Mouse (Mus musculus) layer of hippocampus, adult 9-11 months (tissue): Measurements from ENCODE around the gene Sytl3.
"Not testable (repeated sequence)": the region's sequence is repeated elsewhere in the genome, so short reads cannot be mapped to it uniquely, and the experiment has no call there.

Experiments
- DNase-seq: peaks from one replicate; pipeline ENCODE4 v3.0.0; 2022

The Sytl3 gene

DNA sequence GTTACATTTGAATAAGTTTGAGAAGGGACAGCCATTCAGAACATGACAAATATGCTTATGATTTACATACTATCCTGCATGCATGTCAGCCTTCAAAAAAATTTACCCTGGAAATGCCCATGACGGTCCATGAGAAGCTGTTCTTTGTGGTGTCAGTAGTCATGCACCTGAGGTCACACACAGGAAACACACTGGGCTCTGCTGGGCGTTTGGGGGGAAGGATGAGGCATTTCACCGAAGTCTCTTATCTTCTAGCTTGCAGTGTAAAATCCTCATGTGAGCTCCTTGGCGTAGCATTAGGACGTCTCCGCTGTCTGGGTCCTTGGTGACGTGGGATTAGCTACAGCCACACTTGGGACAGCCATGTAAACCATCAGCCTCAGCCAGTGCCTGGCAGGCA lies at the start of gene Sytl3:
Sytl3 (plus strand) TSS at position 293 of the 400 bp plus-strand sequence.
- DNase-seq, result not testable (repeated sequence)

DNA sequence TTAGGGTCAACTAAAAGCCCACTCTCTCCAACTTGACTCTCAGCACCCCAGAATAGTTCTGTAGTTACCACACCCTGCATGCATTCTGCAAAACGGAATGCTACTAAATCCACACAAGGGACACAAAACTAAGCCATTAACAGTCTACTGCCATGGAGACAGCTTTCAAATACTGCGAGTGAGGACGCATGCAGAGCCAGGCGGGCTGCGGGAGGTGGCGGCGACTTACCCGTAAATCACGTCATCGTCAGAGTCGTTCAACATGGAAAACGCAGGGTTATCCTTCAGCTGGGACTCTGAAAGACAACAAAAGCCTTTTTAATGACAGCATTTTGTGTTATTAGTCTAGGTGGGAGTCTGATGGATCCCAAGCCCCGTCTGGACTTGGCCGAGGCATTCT lies 45.4 kb upstream of the Sytl3 start:
- DNase-seq, result not testable (repeated sequence)

DNA sequence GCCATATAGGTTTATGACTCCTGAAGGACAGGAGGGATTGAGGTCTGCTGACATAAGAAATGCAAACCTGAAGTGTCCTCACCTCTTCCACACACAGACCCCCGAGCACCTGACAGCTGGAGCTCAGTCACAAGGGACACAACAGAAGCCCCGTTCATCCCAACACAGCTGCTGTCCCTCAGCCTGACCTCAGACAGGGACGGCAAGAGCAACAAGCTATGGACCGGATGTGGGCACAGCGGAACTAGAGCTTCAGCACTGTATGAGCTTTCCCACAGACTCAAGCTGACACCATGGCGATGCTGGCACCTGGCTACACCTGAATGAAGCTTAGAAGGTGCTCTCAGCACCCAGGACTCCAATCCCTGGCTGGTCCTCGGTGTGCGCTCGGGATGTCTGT lies 44.6 kb upstream of the Sytl3 start:
- not testable (repeated sequence) for DNase-seq

DNA sequence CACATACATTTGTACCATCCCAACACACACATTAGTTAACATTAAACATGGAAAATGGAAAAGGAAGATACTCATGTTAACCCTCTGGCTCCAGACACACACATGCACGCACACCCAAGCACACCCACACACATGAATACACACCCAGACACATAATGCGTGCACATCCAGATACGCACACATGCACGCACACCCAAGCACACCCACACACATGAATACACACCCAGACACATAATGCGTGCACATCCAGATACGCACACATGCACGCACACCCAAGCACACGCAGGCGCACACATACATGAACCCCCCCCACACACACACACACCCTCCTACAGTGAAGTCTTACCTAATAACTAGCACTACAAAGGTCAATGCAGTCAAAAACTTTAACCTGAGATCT lies 42.2 kb upstream of the Sytl3 start:
- not testable (repeated sequence) for DNase-seq

DNA sequence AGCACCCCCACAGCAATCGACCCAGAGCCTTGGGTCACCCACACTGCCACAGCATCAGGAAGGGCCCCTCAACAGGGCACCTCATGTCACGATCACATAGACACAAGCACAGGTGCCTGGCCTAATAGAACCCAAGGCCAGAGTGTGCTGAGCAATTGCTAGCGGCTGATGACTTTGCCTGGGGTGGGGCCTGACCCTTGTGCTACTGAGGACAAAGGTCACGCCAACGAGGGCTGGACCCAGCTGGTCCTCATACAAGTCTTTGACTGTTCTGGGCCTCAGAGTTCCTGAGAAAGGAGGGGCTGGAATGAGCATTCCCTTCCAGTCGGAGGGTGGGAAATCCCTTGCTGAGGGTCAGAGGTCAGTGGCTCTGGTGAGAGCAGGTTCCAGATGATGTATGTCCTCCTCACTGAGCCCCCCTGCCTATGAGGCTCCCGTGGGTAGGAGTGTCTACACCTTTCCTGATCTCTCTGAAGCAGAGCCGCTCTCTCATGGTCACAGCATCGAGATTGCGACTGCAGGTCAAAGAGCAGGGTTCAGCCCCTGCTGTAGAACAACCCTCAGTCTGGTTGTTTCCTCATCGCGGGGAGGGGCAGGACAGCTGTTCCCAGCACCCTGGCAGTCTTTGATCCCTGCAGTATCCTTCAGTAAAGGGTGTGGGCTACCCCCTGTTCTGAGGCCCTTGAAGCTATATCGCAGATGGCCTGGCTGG lies 41.0 kb upstream of the Sytl3 start:
- DNase-seq, result not testable (repeated sequence)

DNA sequence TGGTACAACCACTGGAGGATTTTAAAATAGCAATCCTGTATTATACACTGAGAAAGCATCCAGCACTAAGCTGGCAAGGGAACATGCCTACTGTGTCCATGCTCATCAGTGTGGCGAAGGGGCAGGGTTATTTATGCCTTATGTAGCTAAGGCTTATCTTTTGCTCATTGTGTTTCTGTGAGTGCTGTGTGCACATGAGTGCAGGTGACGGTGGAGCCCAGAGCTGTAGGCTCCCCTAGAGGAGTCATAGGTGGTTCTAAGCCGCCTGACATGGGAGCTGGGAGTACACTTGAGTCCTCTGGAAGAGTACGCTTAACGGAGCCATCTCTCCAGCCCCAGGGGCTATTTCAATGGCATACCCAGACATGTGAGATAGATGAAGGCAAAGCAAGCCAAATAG lies 39.6 kb upstream of the Sytl3 start:
- DNase-seq, result not testable (repeated sequence)

DNA sequence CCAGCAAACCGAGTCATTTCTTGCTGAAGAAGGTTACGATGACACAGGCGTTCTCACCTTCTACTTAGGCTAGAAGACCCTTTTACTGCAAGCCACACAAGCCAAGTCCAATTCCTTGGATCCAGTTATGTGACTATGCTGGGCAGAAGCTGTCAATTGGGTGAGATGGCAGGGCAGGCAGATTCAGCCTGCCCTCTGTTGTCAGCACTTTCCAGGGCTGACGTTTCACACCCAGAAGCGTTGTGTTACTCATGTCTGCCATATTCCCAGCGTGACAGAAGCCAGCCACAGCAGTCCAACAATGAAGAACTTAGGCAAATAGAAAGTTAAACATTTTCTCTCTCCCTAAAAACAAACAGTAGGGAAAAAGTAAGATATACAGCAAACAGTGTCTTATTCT lies 38.9 kb upstream of the Sytl3 start:
- not testable (repeated sequence) for DNase-seq

DNA sequence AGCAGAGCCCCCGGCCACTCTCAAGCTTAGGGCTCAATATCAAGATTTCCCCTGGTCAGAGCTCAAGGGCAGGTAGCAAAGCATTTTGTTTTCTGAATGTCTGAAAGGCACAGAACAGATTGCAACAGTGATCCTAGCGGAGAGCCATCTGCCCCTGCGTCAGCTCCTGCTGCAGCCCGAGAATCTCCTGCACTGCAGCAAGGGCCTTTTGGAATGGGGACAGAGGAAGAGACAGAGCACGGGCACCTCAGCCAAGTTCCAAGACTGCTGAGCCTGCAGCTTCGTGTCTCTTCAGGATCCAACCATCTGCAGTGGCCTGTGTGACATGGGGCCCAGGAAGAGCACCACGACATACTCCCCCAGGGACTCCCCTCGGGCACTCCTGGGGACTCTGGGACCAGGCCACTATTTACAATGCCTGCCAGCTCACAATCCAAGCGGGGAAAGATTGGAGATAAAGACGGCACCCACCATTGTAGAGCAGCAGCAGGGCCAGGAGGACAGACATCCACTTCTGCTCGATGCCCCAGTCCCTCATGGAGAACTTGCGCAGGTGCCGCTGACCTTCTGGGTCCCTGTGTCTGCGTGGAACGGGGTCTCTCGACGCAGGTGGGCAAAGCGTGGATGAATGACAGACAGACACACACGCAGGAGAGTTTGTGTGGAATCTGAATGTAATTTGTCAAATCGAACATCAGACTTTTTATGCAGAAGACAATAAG lies 38.0 kb upstream of the Sytl3 start:
- DNase-seq, result not testable (repeated sequence)

DNA sequence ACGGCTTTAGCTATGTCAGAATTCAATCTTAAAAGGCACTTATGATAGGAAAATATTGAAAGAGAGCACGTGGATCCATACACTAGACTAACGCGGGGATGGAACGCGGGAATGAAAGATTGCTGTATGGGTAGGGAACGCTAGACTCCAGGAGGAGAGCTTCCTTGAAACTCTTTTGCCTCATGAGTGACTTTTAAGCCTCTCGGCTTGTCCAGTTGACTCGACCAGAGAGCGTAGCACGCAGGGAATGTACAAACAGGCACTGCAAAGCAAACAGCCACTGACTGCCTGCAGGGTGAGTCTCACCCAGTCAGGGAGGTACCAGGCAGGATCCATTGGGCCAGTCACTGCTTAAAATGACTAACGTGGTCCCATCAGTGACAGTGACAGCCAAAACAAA lies 36.9 kb upstream of the Sytl3 start:
- DNase-seq, result not testable (repeated sequence)

DNA sequence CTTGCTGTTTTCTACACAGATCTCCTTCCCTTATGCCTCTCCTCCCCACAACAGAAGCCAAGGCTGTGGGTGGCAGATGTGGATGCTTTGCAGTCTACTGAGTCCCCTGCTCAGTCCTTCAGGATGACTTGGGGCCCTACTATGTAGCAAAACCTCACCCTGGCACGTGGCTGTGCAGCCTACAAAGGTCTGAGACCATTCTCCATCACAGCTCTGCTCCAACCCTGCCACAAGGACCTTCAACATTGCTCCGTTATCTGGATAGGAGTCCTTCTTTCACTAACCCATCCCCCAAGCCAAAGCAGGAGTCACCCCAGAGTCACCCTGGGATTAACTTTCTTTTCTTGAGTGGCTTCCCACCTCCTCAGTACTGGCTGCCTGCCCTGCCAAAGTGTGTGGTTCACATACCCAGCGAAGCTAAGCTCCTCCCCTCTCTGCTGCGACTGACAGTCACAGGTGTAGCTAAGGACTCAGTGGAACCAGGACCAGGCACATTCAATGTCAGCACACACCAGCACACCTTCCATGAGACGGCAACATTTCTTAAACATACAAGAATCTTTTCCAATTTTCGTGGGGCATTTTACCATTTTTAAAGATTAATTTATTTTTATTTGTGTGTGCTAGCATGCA lies 33.9 kb upstream of the Sytl3 start:
- not testable (repeated sequence) for DNase-seq

DNA sequence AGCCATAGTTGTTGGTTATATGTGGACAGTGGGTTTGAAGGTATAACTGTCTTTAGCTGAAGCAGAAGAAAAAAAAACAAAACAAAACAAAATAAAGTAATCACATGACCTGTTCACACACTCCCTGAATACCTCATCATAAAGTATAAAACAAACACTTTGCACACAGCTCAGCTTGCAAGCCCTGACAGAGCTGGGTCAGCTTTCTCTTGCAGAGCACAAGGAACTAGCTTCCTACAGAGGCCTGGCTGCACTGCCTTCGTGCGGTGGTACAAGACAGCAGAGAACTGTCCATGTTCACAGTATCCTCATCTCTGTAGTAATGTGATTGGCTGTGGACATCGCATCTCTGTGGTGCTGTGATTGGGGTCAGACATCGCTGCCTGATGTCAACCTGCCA lies 28.5 kb upstream of the Sytl3 start:
- DNase-seq, result not testable (repeated sequence)

DNA sequence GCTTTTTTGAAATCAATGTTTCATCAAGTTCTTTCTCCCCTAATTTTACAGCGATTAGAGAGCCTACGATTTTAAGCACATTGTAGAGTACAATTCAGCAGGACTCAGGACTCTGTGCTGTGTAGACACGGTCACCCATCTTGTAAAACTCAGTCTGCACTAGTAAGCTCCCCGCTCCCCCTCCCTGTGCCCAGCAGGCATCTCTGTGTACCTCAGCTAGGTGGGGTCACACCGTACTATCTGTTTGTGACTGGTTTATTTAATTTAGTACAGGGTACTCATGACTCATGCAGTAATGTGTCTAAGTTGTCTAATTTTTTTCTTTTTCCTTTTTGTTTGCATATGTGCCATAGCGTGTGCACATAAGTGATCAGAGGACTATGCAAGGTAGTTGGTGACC lies 26.0 kb upstream of the Sytl3 start:
- DNase-seq, result not testable (repeated sequence)

DNA sequence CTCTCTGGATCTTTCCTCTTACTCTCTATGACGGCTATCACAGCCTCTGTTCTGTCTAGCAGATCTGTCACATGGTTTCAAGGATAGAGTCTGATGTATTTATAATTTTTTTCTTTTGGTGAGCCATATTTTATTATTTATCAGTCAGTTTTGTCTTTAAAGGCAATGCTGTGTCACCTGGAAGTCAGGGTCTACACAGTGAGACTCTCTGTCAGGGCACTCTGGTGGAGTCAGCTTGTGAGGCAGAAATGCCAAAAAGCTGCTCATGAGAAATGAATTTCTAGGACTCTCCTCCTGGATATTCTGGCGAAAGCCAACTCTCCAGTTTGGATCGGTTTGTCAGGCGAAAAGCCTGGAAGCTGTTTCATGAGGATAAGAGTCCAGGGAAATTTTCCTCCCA lies 23.1 kb upstream of the Sytl3 start:
- not testable (repeated sequence) for DNase-seq

DNA sequence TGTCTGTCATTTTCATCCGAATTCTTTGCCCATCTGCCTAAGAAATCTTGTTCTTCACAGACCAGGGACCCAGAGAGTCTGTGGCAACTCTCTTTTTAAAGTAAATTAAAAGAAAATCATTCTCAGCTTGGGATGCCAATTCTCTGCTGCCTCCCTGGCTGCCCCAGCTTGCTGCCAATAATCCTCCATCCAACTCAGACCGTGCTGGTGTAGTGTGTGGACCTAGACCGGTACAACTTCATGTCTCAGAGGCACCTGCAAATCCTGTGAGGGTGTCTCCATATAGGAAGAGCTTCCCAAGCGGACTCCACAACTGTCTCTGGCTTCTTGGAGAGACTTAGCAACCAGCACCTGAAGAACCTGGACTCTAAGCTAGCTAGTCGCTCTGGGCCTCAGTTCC lies 22.0 kb upstream of the Sytl3 start:
- no peak for DNase-seq

DNA sequence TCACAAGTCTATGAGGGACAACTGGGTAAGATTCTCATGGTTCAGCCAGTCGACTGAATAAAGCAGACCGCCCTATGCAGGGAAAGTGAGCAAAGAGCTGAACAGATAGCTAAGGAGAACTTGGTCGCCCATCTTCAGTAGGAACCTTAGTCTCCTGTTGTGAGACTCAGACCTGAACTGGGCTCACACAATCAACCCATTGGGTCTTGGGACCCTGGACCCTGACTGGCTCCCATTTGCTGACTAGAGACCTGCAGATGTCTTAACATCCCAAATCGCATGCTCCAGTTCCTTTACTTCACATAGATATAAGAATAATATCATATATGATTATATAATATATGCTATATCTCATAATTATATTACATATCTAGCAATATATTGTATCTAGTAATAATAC lies 21.5 kb upstream of the Sytl3 start:
- DNase-seq, result not testable (repeated sequence)

DNA sequence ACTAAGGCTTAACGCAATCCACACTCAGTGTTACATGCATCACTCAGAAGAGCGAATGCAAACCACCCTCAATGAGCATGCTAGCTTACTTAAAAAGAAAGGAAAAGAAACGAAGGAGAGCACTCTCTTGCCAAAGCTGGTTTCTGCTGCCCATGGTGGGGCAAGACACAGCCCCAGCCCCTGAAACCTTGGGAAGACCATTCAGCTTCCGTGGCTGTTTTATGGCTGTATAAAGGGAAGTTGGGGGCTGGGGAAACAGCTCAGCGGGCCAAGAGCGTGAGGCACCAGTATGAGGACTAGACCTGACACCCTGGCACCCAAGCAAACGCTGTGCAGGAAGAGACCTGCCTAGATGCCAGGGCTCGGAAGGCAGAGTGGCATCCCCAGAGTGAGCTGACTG lies 20.4 kb upstream of the Sytl3 start:
- not testable (repeated sequence) for DNase-seq

DNA sequence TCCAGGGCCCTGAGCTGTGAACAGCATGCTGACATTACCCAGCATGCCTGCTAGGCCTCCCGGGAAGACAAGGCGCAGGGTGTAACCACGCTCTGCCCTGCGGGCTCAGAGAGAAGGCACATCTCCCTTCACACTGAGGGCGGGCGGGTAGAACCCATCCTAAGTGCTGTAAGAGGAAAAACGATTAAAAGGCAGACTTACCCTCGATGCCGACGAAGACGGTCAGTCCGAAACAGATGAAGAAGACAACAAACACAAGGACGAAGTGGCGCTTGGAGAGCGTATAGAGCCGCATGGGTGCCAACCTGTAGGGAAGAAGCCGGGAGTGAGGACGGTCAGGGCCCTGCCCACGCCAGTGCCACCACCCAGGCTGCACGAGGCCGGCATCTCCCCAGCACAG lies 19.4 kb upstream of the Sytl3 start:
- DNase-seq, result not testable (repeated sequence)

DNA sequence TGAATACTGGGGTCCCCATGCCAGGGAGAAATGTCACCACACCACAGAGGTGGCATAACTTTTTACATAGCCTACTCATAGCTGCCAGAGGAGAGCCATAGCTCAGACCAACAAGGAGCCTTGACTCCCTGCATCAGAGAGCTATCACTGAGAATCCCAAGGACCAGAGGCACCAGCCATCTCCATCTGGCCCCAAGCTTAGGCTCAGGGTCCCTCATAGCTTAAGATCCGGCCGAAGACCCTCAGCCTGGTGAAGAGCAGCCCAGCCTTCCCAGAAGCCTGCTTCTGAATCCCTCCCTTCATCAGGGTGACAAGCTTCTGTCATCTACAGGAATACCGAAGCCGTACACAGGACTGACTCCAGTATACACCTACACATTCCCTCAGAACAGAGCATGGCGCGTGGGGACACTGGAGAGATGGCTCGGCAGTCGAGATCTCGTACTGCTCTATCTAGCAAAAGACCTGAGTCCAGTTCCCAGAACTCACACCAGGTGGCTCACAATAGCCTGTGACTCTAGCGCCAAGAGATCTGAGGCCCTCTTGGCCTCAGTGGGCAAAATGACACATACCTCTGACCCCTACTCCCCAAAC lies 18.8 kb upstream of the Sytl3 start:
- not testable (repeated sequence) for DNase-seq

DNA sequence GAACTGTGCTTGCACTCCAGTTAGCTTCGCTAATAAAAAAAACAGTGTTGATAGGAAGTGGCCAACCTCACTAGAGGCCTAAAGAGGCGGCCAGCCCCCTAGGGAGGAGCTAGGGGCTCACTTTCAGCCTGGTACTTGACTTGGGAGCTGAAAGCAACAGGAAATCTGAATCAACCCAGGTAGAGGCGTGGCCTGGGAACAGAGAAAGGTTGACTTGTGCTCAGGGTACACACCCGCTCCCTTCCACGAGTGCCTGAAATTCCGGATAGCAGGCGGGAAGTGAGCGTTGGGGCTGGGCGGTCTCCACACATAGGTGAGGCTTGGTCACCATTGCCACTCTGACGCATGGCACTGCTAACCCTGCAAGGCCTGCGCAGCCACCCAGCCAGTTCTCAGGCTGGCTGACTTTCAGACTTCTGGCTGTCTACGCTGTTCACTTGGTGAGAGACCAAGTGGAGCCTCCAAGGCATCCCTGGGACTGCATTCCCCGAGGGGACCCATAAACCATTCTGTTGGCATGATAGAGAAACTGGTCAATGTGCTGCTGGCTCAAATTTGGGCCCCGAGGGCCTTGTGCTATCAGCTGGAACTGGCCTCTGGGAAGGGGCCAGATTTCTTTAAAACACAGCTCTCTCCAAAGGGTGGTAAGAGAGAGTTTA lies 18.0 kb upstream of the Sytl3 start:
- not testable (repeated sequence) for DNase-seq

DNA sequence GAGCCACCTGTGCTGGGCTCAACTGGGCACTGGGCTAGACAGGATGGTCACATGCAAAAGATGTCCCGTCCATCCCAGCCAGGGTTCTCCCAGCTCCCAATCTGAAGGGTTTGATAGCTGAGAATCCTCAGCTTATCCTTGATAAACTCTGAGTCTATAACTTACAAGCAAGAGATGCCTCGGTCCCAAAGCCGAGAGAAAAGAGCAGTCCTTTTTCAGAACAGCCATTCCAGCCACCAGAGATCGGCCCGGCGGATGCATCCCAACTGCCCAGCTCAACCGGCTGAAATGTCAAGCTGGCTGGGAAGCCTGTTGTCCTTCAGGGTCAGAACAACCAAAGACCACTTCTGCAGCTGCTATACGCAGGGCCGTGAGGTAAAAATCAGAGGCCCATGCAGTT lies 14.7 kb upstream of the Sytl3 start:
- DNase-seq, result not testable (repeated sequence)

DNA sequence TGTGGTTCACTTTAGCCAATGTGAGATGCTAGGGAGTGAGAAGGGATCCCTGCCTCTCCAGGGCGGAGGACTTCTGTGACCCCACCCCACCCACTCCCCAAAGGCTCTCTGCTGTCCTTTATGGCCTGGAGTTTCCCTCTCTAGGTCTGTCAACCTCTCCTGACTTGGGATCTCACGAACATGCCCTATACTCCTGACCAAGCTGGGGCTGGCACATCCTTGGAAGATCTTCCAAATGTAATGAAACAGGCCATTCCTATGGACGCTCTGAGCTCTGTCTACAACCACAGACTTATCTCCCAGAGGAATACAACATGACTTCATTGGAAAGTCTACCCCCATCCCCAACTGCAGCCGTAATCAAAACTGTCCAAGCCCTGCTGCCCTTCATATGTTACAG lies 14.2 kb upstream of the Sytl3 start:
- DNase-seq, result not testable (repeated sequence)

DNA sequence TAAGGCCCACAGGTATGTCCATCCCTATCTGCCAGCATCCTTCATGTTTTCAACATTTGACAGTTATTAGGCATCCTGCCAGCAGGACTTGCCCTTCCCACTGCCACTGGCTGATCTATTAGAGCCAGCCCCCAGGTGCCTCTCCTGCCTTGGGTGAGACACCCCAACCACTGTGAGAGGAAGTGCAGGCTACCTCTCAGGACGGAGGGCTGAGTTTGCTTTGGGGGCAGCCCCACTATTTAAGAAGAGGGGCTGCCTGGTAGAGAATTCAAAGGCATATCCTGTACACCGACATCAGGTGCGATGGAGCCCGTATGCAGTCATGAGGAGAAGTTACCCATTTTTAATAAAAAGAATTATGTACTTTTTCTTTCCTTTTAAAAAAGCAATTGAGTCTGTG lies 13.2 kb upstream of the Sytl3 start:
- not testable (repeated sequence) for DNase-seq

DNA sequence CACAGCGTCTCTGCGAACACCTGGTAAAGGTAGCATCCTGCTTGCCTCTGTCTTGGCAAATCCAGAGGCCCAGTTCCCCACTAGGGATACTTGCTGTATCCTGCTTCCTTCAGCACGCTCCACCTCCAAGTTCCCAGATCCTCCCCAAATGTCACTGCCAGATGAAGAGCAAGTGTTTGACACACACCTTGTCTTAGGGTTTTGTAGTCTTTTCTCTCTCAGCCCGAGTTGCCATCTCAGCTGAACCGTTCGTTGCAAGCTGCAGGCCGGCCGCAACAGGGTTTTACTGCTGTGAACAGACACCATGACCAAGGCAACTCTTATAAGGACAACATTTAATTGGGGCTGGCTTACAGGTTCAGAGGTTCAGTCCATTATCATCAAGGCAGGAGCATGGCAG lies 12.1 kb upstream of the Sytl3 start:
- DNase-seq, result not testable (repeated sequence)
